Mouse (Mus musculus) layer of hippocampus, postnatal 36 days (tissue): ENCODE measurements at regions not wholly inside any gene's neighbourhood (a gene's known extent, or its start where the extent isn't known, plus 50 kb on each side); places are given as distances from the start of the nearest gene placed in this dataset.

Experiments used
- DNase-seq, 2 experiments: peaks; one replicate each; pipeline ENCODE4 v3.0.0; 2022

GRCm38 (mm10) chr8:125325736-125326135, 243.9 kb downstream of the Sipa1l2 start:
- DNase-seq = no peak

- no peak for DNase-seq
Measured at GRCm38 (mm10) chr8:125322561-125322960, 247.0 kb downstream of the Sipa1l2 start.

- DNase-seq = no peak
Measured at GRCm38 (mm10) chr8:125317584-125317991, 252.0 kb downstream of the Sipa1l2 start.

DNA sequence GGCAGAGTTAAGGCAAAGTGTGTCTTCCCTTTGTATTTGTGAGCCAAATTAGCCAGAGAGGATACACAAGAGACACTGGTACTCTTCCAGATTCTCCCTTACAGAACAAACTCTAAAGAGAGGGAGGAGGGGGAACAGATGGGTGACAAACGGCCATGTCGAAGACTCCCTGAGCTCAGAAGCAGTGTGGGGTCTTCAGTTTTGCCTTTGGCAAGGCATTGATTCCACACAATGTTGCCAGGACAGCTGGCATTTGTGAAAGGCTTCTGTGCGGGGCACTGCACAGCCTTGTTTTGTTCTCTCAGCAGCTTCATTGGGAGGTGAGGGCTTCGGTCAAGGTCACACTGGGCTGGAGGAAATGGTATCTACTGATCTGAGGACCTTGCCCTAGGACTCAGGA, 253.9 kb downstream of the Sipa1l2 start:
- DNase-seq = no peak

DNA sequence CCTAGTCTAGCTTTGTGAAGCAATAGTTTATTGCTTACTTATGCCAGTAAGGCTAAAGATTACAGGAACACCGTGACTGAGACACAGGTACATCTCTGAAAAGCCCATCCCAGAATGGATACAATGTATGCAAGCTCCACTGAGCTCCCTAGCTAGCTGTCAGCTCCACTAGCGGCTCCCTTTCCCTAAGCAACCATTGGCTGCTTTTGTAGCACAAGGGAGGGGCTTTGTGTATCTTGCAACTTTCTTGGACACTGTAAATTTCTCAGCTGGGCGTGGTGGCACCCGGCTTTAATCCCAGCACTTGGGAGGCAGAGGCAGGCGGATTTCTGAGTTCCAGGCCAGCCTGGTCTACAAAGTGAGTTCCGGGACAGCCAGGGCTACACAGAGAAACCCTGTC, 254.6 kb downstream of the Sipa1l2 start:
- no peak for DNase-seq

DNA sequence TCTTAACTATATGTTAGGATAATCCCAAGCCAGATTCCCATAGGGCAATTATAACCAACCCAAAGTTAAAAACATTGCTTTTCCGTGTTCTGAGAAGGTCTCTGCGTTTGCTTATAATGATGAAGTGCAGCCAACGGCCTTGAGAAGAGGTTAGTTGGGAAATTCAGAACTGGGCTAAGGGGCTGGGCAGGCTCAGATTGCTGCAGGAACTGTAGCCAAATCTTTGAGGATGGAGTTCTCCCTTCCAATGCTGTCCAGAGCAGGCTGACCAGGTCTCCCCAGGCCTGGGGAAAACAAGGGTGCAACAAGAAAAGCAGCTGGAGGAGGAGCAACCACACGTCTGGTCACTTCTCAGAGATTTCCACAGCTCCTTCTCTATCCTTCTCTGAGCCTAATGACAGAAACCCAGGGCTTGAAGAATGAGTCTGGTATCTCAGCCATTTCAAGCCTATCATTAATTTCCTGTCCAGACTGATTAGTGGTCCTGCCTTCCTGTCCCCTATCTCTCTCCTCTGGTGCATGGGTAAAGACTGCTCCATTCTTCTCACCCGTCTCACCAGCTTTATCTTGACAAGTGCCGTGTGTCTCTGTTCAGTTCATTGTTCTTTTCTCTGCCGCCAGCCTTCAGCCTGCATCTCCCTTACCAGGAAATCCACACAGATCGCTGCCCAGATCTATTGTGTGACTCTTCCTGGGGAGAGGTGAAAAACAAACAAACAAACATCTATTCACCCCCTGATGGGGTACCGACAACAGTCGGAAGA, 255.2 kb downstream of the Sipa1l2 start:
- no peak for DNase-seq

GRCm38 (mm10) chr8:125311228-125312053, 257.4 kb downstream of the Disc1 start:
- no peak for DNase-seq
